Mouse (Mus musculus) embryonic facial prominence, embryonic 12.5 days (tissue): ENCODE results near the gene Irx6. TPM values are rescaled to one million over a fixed set of nuclear protein-coding genes. Genes with fewer than 3 reads are reported as not detected.

Experiments used
- ATAC-seq: fragments of 200-750 bp; cut with Nextera tagmentation; 2 replicates; pipeline ENCODE4 v1.8.0; 2017; ENCODE audit not compliant: insufficient number of reproducible peaks, insufficient read depth, low FRiP score, low TSS enrichment
- H3K27ac ChIP-seq: fragments of 300-500 bp; sonication (generic); 2 replicates; pipeline ENCODE4 v1.5.1; 2016; ENCODE audit warnings: mild to moderate bottlenecking
- H3K27me3 ChIP-seq: fragments of 300-500 bp; sonication (generic); 2 replicates; pipeline ENCODE4 v1.6.1; 2016; ENCODE audit warnings: mild to moderate bottlenecking, moderate library complexity
- H3K36me3 ChIP-seq: fragments of 300-500 bp; sonication (generic); 2 replicates; pipeline ENCODE4 v1.6.1; 2016; ENCODE audit warnings: mild to moderate bottlenecking
- H3K4me1 ChIP-seq: fragments of 300-500 bp; sonication (generic); 2 replicates; pipeline ENCODE4 v1.6.1; 2016
- H3K4me2 ChIP-seq: fragments of 300-500 bp; sonication (generic); replicated peaks from 2 replicates; pipeline ENCODE4 v1.6.1; 2016; ENCODE audit warnings: mild to moderate bottlenecking, moderate library complexity
- H3K4me3 ChIP-seq: fragments of 300-500 bp; sonication (generic); 2 replicates; pipeline ENCODE4 v1.5.1; 2016; ENCODE audit warnings: mild to moderate bottlenecking
- H3K9ac ChIP-seq: fragments of 300-500 bp; sonication (generic); 2 replicates; pipeline ENCODE4 v1.6.1; 2016; ENCODE audit warnings: mild to moderate bottlenecking, moderate library complexity
- H3K9me3 ChIP-seq: fragments of 300-500 bp; sonication (generic); 2 replicates; pipeline ENCODE4 v1.6.1; 2016; ENCODE audit warnings: mild to moderate bottlenecking, moderate library complexity
- WGBS: fragments of 180-500 bp; shearing (Covaris S2); methylation state at CpG from one replicate; pipeline ENCODE4 v1.1.7; 2016; 5-methylcytosine and 5-hydroxymethylcytosine counted together
- polyA plus RNA-seq: library from polyadenylated mRNA; unstranded; fragments of >200 nt; fragmentation: Nextera tagmentation; extraction: Ambion mirVana; gene quantifications from 2 replicates; pipeline ENCODE4 v1.2.1, GENCODE M21; 2016

The Irx6 gene
- polyA plus RNA-seq, 1 experiment from 2014 or later, result 0.61 TPM

- Histone ChIP-seq H3K9ac (no peak overlapping the region), H3K9me3 (no peaks in the 10 kb centered on the region)
Observed at GRCm38 (mm10) chr8:92678407-92678806, 4.3 kb downstream of the Irx6 start.

DNA sequence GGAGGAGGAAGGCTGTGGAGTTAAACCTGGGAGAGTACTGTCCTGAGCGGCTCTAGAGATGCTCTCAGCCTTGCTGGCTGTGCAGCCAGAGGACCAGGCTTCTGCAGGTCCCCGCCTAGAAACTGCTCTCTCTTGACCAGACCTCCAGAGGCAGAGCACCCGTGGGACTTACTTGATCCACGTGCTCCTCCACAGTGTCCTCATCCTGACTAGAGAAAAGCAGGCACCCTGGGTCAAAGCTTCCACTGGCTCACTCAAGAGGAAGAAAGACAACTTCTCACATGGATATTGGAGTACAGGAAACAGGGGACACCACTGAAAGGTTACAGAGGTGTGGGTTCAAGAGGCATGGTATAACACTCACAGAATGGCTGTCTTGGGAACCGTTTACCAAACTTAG is 23.3 kb downstream of the Irx6 start:
- Histone ChIP-seq H3K9me3 (no peaks in the 10 kb centered on the region), H3K9ac (no peak overlapping the region), H3K4me1 (no peaks in the 10 kb centered on the region), H3K4me3 (no peak overlapping the region), H3K27me3 (no peaks in the 10 kb centered on the region), H3K4me2 (no peak overlapping the region), H3K27ac (no peak overlapping the region), H3K36me3 (no peaks in the 10 kb centered on the region)
- ATAC-seq, result no peak
- 83% methylated on average over 5 of the region's 5 CpGs for WGBS

More at GRCm38 (mm10) chr8:92678407-92678806, 4.3 kb downstream of the Irx6 start:
- no peaks in the 10 kb centered on the region for H3K36me3 ChIP-seq
- H3K27me3 ChIP-seq, result peaks cover 76% of the 10 kb centered on the region
- WGBS, result 11% methylated on average over 16 of the region's 16 CpGs
- ATAC-seq, result no peak
- peak overlapping the region; percentile 42 for H3K4me2 ChIP-seq
- no peak overlapping the region for H3K27ac ChIP-seq
- H3K4me1 ChIP-seq, result peaks cover 19% of the 10 kb centered on the region
- peak overlapping the region; percentile 17 for H3K4me3 ChIP-seq

DNA sequence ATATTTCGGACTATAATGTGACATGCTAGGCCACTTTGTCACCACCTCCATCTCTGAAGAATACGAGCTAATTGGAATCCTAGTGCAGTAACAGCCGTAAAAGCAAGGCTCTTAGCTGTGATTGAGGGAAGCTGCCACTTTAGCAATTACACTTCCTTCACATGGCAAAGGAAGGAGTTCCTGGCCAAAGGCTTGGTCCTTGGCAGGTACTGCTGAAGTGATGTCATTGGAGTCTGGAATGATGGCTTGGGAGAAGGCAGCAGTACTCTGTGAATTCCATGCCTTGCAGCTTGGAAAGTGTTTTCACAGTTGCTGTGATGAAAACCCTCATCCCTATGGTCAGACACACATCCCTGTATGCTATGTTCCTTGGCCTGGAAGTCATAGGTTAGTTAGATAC is 24.3 kb downstream of the Irx6 start:
- Histone ChIP-seq H3K9me3 (no peaks in the 10 kb centered on the region), H3K4me1 (no peaks in the 10 kb centered on the region), H3K4me3 (no peak overlapping the region), H3K36me3 (no peaks in the 10 kb centered on the region), H3K4me2 (no peak overlapping the region), H3K27ac (no peak overlapping the region), H3K9ac (no peak overlapping the region), H3K27me3 (no peaks in the 10 kb centered on the region)
- ATAC-seq, result no peak
- WGBS, result 71% methylated on average over 3 of the region's 3 CpGs

GRCm38 (mm10) chr8:92699922-92700540 is 25.9 kb downstream of the Irx6 start:
- H3K27me3 ChIP-seq, result no peaks in the 10 kb centered on the region
- H3K4me3 ChIP-seq, result no peak overlapping the region
- H3K9me3 ChIP-seq, result no peaks in the 10 kb centered on the region
- H3K27ac ChIP-seq, result no peak overlapping the region
- WGBS, result 55% methylated on average over 8 of the region's 8 CpGs
- no peak overlapping the region for H3K4me2 ChIP-seq
- no peak overlapping the region for H3K9ac ChIP-seq
- ATAC-seq, result no peak
- H3K36me3 ChIP-seq, result no peaks in the 10 kb centered on the region
- no peaks in the 10 kb centered on the region for H3K4me1 ChIP-seq

GRCm38 (mm10) chr8:92703375-92703774 is 29.3 kb downstream of the Irx6 start:
- H3K4me1 ChIP-seq, result no peaks in the 10 kb centered on the region
- no peak overlapping the region for H3K9ac ChIP-seq
- no peak overlapping the region for H3K4me2 ChIP-seq
- no peaks in the 10 kb centered on the region for H3K36me3 ChIP-seq
- no peaks in the 10 kb centered on the region for H3K9me3 ChIP-seq
- H3K27ac ChIP-seq, result no peak overlapping the region
- H3K27me3 ChIP-seq, result no peaks in the 10 kb centered on the region
- no peak for ATAC-seq
- no peak overlapping the region for H3K4me3 ChIP-seq
- 68% methylated on average over 3 of the region's 3 CpGs for WGBS

GRCm38 (mm10) chr8:92706311-92706710 is 32.2 kb downstream of the Irx6 start:
- H3K4me2 ChIP-seq, result no peak overlapping the region
- no peak overlapping the region for H3K27ac ChIP-seq
- 65% methylated on average over 2 of the region's 2 CpGs for WGBS
- no peak overlapping the region for H3K4me3 ChIP-seq
- H3K4me1 ChIP-seq, result no peaks in the 10 kb centered on the region
- H3K27me3 ChIP-seq, result no peaks in the 10 kb centered on the region
- no peaks in the 10 kb centered on the region for H3K9me3 ChIP-seq
- H3K9ac ChIP-seq, result no peak overlapping the region
- H3K36me3 ChIP-seq, result no peaks in the 10 kb centered on the region
- ATAC-seq, result no peak

GRCm38 (mm10) chr8:92713286-92713685 is 39.2 kb downstream of the Irx6 start:
- no peak for ATAC-seq
- Histone ChIP-seq H3K9me3 (no peaks in the 10 kb centered on the region), H3K36me3 (no peaks in the 10 kb centered on the region), H3K4me1 (no peaks in the 10 kb centered on the region), H3K27ac (no peak overlapping the region), H3K4me3 (no peak overlapping the region), H3K9ac (no peak overlapping the region), H3K4me2 (no peak overlapping the region), H3K27me3 (no peaks in the 10 kb centered on the region)
- 89% methylated on average over 1 of the region's 1 CpGs for WGBS

- Histone ChIP-seq H3K4me1 (0 out of 2 replicates have a peak, but pooled peaks cover 4% of the 10 kb centered on the region), H3K9me3 (no peaks in the 10 kb centered on the region), H3K27me3 (no peaks in the 10 kb centered on the region), H3K36me3 (no peaks in the 10 kb centered on the region), H3K4me2 (no peak overlapping the region), H3K4me3 (no peak overlapping the region), H3K9ac (no peak overlapping the region), H3K27ac (no peak overlapping the region)
- WGBS, result 53% methylated on average over 4 of the region's 4 CpGs
- no peak for ATAC-seq
Observed at GRCm38 (mm10) chr8:92717418-92717817, 43.3 kb downstream of the Irx6 start.

DNA sequence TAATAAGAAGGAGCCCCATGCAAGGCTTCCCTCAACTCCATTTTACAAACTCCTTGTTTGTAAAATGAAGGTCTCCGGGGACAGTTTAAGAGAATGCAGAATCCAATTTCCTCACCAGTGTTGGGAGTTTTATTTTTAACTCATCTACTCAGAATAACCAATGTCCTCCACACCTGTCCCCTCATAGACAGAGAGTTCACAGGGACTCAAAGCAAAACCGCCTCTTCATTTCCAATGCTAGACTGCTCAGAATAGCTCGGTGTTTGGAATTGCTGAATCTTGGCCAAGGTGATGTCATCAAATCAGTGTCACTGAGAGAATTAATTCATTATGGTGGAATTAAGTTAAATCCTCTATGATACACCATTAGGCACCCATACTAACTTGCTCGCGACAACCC is 44.0 kb downstream of the Irx6 start:
- WGBS, result 82% methylated on average over 5 of the region's 5 CpGs
- Histone ChIP-seq H3K4me1 (0 out of 2 replicates have a peak, but pooled peaks cover 9% of the 10 kb centered on the region), H3K4me2 (no peak overlapping the region), H3K4me3 (no peak overlapping the region), H3K27me3 (no peaks in the 10 kb centered on the region), H3K36me3 (no peaks in the 10 kb centered on the region), H3K27ac (no peak overlapping the region), H3K9ac (no peak overlapping the region), H3K9me3 (no peaks in the 10 kb centered on the region)
- ATAC-seq, result no peak

GRCm38 (mm10) chr8:92721266-92721935 is 47.3 kb downstream of the Irx6 start:
- Histone ChIP-seq H3K4me3 (no peak overlapping the region), H3K9me3 (no peaks in the 10 kb centered on the region), H3K27ac (no peak overlapping the region), H3K4me1 (0 out of 2 replicates have a peak, but pooled peaks cover 15% of the 10 kb centered on the region), H3K9ac (no peak overlapping the region), H3K4me2 (0 out of 2 replicates have a peak overlapping the region, but pooled peaks have one; percentile 7), H3K27me3 (0 out of 2 replicates have a peak, but pooled peaks cover 2% of the 10 kb centered on the region), H3K36me3 (no peaks in the 10 kb centered on the region)
- WGBS, result 36% methylated on average over 12 of the region's 12 CpGs
- peak; percentile 84; the same call in 1 of the 2 replicates for ATAC-seq

DNA sequence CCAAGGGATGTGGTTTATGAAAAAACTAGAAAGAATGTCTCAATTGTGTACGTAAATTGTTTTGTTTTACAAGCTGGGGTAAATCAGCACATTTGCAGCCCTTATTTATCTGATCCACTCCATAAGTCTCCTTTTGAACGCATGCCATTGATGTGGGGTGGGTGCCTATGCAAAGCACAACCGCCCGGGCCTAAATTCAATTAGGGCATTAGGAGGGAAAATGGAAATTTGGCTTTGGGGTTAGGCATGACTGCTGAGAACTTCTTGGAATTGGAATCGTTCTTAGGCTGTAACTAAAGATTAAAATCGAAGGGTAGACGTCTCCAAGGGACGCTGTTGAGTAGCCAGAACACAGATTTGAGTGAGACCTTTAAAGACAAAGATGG is 47.8 kb downstream of the Irx6 start:
- Histone ChIP-seq H3K4me2 (0 out of 2 replicates have a peak overlapping the region, but pooled peaks have one; percentile 7), H3K9ac (no peak overlapping the region), H3K27ac (no peak overlapping the region), H3K27me3 (0 out of 2 replicates have a peak, but pooled peaks cover 2% of the 10 kb centered on the region), H3K36me3 (no peaks in the 10 kb centered on the region), H3K4me1 (0 out of 2 replicates have a peak, but pooled peaks cover 15% of the 10 kb centered on the region), H3K9me3 (no peaks in the 10 kb centered on the region), H3K4me3 (no peak overlapping the region)
- ATAC-seq, result no peak
- 45% methylated on average over 8 of the region's 8 CpGs for WGBS

GRCm38 (mm10) chr8:92723320-92723719 is 49.2 kb downstream of the Irx6 start:
- ATAC-seq, result no peak
- 44% methylated on average over 6 of the region's 6 CpGs for WGBS
- no peak overlapping the region for H3K4me3 ChIP-seq
- H3K9me3 ChIP-seq, result no peaks in the 10 kb centered on the region
- no peaks in the 10 kb centered on the region for H3K36me3 ChIP-seq
- H3K9ac ChIP-seq, result no peak overlapping the region
- 0 out of 2 replicates have a peak, but pooled peaks cover 6% of the 10 kb centered on the region for H3K27me3 ChIP-seq
- no peak overlapping the region for H3K27ac ChIP-seq
- H3K4me2 ChIP-seq, result no peak overlapping the region
- H3K4me1 ChIP-seq, result 0 out of 2 replicates have a peak, but pooled peaks cover 15% of the 10 kb centered on the region
